Mouse (Mus musculus) embryonic facial prominence, embryonic 11.5 days (tissue): ENCODE results near the gene Lin7b. TPM values are rescaled to one million over a fixed set of nuclear protein-coding genes. Genes with fewer than 3 reads are reported as not detected.

Experiments used
- ATAC-seq: fragments of 200-750 bp; cut with Nextera tagmentation; replicated peaks from 2 replicates; pipeline ENCODE4 v1.8.0; 2017; ENCODE audit warnings: low read depth; ENCODE audit not compliant: insufficient number of reproducible peaks, low FRiP score, low TSS enrichment
- DNase-seq: peaks from one replicate; pipeline ENCODE4 v3.0.0-alpha.2; 2015; ENCODE audit warnings: low spot score
- H3K27ac ChIP-seq: fragments of 300-500 bp; sonication (generic); replicated peaks from 2 replicates; pipeline ENCODE4 v1.5.1; 2014; ENCODE audit warnings: mild to moderate bottlenecking, low read depth, low read length, control low read depth
- H3K27me3 ChIP-seq: fragments of 300-500 bp; sonication (generic); 2 replicates; pipeline ENCODE4 v1.6.1; 2014; ENCODE audit warnings: mild to moderate bottlenecking, low read length, moderate library complexity, mixed read lengths; ENCODE audit not compliant: control insufficient read depth, insufficient read depth
- H3K36me3 ChIP-seq: fragments of 300-500 bp; sonication (generic); replicated peaks from 2 replicates; pipeline ENCODE4 v1.6.1; 2014; ENCODE audit warnings: low read depth, mild to moderate bottlenecking, low read length, moderate library complexity, mixed read lengths; ENCODE audit not compliant: control insufficient read depth, insufficient read depth
- H3K4me1 ChIP-seq: fragments of 300-500 bp; sonication (generic); 2 replicates; pipeline ENCODE4 v1.6.1; 2014; ENCODE audit warnings: low read length, mixed read lengths; ENCODE audit not compliant: control insufficient read depth, insufficient read depth
- H3K4me2 ChIP-seq: fragments of 300-500 bp; sonication (generic); 2 replicates; pipeline ENCODE4 v1.6.1; 2014; ENCODE audit warnings: low read depth, mild to moderate bottlenecking, control low read depth, low read length, moderate library complexity
- H3K4me3 ChIP-seq: fragments of 300-500 bp; sonication (generic); 2 replicates; pipeline ENCODE4 v1.5.1; 2014; ENCODE audit warnings: low read depth, low read length, control low read depth
- H3K9ac ChIP-seq: fragments of 300-500 bp; sonication (generic); replicated peaks from 2 replicates; pipeline ENCODE4 v1.6.1; 2014; ENCODE audit warnings: mild to moderate bottlenecking, control low read depth, low read length
- H3K9me3 ChIP-seq: fragments of 300-500 bp; sonication (generic); replicated peaks from 2 replicates; pipeline ENCODE4 v1.6.1; 2016; ENCODE audit warnings: mild to moderate bottlenecking, low read length, inconsistent platforms, mixed read lengths; ENCODE audit not compliant: control insufficient read depth
- whole genome bisulfite sequencing: fragments of 180-500 bp; shearing (Covaris S2); extraction: QIAGEN DNeasy Blood & Tissue Kit; methylation state at CpG from one replicate; pipeline ENCODE4 v1.1.7; 2014; 5-methylcytosine and 5-hydroxymethylcytosine counted together
- polyA plus RNA-seq: library from polyadenylated mRNA; unstranded; fragments of >200 nt; fragmentation: Nextera tagmentation; extraction: Ambion mirVana; gene quantifications from 2 replicates; pipeline ENCODE4 v1.2.1, GENCODE M21; 2014

The Lin7b gene
- 0.77 and 0.86 TPM in 2 replicates for polyA plus RNA-seq

DNA sequence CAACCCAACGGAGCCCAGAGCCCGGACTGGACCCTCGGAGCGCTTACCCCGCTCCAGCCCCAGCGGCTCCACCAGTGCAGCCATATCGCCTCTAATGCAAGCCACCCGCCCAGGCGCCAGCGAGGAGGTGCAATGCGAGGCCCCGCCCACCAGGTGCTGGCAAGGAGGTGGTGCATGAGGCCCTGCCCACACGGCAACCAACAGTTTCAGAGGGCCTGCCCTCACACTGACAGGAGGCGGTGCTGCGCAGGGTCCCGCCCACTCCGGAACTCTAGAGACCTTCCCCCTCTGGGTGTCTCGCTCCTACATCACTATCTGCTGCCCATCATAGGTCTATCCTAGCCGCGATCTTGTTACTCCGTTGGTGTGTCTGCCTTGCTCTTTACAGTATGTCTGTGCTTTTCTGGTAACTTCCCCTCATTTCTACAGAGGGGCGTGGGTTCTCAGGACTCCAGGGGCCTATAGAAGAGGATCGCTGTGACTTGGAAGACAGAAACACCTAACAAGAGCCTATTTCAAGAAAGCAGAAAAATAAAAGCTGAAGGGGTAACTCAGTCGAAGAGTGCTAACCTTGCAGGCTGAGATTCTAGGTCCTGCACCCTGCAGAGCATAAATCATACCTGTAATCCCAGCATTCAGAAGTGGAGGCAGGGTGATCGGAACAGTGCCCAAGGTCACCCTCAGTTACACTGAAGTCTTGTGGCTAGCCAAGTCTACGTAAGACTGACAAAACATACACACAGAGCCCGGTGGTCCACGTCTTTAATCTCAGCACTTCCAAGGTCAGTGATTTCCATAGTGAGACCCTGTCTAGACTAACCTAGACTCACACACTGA is at the start of gene Lin7b:
Gene Lin7b (minus strand): TSS at position 109 of the 837 bp plus-strand sequence.
- Histone ChIP-seq H3K36me3 (no peaks in the 10 kb centered on the region), H3K27ac (no peak within 1 kb of the TSS), H3K27me3 (peaks cover 24% of the 10 kb centered on the region), H3K9me3 (no peaks in the 10 kb centered on the region), H3K4me1 (peaks cover 7% of the 10 kb centered on the region; the same call in 1 of the 2 replicates), H3K4me3 (peak within 1 kb of the TSS; percentile 46), H3K4me2 (peak within 1 kb of the TSS; percentile 91), H3K9ac (peak within 1 kb of the TSS; percentile 43)
- peak; percentile 89 for DNase-seq
- ATAC-seq = peak; percentile 70
- WGBS = 13% methylated on average over 27 of the region's 28 CpGs

DNA sequence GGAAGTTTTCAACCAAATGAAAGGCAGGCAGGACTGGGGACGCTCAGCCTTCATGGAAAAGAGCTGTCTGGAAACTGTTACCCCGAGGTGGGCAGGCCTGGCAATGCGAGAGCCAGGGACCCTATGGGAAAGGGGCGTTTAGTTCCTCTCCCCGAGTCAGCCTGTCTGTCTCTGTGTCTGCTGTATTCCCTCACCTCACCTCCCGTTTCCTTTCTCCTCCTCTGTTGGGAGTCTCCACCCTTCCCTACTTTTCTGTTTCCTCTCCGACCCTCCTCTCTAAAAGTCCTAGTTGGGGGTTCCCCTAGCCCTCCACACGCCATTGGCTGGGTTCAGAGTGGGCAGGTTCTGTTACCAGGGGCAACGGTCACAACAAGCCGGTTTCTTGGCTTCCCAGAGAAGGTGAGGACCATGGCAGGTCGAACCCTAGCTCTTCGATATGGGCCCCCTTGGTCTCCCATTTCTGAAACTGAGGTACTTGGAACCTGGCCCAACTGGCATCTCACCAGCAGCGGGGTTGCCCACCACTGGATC is 47.6 kb upstream of the Lin7b start:
- Histone ChIP-seq H3K27me3 (peaks cover 57% of the 10 kb centered on the region), H3K4me1 (peaks cover 5% of the 10 kb centered on the region; the same call in 1 of the 2 replicates), H3K9me3 (no peaks in the 10 kb centered on the region), H3K4me2 (0 out of 2 replicates have a peak overlapping the region, but pooled peaks have one; percentile 2), H3K9ac (no peak overlapping the region), H3K36me3 (peaks cover 9% of the 10 kb centered on the region), H3K27ac (no peak overlapping the region), H3K4me3 (no peak overlapping the region)
- no peak for ATAC-seq
- WGBS = 9% methylated on average over 13 of the region's 13 CpGs
- peak; percentile 55 for DNase-seq

DNA sequence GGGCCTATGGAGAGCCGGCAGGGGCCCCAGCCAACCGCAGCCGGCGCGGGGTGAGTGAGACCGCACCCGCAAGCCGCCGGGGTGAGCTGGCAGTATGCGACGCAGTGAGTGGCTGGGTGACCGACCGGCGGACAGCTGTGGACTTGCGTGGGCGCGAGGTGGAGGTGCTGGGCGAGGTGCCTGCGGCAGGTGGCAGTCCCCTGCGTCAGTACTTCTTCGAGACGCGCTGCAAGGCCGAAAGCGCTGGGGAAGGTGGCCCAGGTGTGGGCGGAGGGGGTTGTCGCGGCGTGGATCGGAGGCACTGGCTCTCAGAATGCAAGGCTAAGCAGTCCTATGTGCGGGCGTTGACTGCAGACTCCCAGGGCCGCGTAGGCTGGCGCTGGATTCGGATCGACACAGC is 45.3 kb upstream of the Lin7b start:
- H3K4me1 ChIP-seq = peaks cover 5% of the 10 kb centered on the region; the same call in 1 of the 2 replicates
- DNase-seq (no peak), ATAC-seq (no peak)
- peaks cover 68% of the 10 kb centered on the region for H3K27me3 ChIP-seq
- H3K4me3 ChIP-seq = peak overlapping the region; percentile 10; the same call in 1 of the 2 replicates
- no peaks in the 10 kb centered on the region for H3K36me3 ChIP-seq
- H3K4me2 ChIP-seq = peak overlapping the region; percentile 25
- H3K9me3 ChIP-seq = no peaks in the 10 kb centered on the region
- 10% methylated on average over 37 of the region's 37 CpGs for WGBS
- H3K9ac ChIP-seq = peak overlapping the region; percentile 41; the same call in 1 of the 2 replicates
- H3K27ac ChIP-seq = no peak overlapping the region

DNA sequence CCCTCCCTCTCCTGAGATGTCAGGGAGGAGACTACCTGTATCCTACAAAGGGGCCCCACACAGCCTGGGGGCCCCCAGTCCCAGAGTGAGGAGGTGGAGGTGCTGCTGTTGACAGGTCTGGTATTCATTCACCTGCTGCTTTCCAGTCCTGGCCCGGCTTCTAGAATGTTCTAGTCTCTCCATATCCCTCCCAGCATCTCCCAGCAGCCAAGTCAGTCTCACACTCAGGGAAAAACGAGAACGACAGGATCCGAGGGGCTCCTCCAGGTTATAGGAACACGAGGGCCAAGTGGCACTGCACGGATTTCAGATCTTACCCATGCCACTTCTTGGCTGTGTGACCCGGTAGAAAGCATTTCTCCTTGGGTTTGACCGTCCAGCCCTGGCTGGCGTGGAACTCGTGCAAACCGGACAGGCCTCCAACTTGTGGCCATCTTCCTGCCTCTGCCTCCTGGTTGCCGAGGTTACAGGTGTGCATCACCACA is 44.4 kb upstream of the Lin7b start:
- Histone ChIP-seq H3K9me3 (no peaks in the 10 kb centered on the region), H3K4me1 (peaks cover 5% of the 10 kb centered on the region; the same call in 1 of the 2 replicates), H3K27ac (no peak overlapping the region), H3K27me3 (peaks cover 65% of the 10 kb centered on the region), H3K4me2 (no peak overlapping the region), H3K4me3 (no peak overlapping the region), H3K9ac (no peak overlapping the region), H3K36me3 (no peaks in the 10 kb centered on the region)
- DNase-seq = no peak
- no peak for ATAC-seq
- 43% methylated on average over 12 of the region's 12 CpGs for WGBS

DNA sequence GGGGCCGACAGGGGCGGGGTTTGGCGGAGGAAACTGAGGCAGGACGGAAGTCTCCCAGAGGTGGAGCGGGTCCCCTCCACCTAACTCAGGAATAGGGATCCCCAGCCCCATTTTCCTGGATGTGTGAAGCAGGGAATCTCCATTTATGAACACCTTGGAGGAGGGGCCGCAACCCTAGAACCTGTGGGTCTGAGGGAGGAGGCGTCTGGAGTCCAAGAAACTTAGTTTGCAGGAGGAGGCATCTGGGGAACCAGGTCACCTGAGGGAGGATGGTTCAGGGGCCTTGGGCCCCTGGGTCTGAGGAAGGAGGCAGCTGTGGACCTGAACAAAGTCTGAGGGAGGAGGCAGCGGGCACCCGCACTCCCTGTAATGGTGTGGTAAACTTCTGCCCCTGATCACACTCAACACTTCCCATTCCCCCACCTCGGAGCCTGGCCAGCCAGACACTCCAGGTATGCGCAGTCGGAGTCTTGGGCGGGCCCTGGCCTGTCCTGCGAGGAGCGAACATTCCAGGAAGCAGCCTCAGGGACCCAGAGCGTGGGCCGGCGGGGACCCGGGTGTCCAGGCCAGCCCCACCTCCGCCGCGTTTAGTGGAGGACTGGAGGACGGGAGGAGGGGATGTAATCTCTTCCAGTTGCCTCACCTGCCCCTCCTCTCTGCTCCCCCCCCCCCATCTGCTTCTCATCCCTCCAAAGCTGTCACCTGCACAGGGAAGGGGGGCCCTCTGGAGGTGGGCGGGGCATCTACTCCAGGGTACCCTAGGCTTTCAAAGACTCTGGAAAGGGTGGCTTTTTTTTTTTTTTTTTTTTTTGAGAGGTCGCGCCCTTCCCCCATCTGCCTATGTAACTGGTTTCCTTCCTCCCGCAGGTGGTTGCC is 43.7 kb upstream of the Lin7b start:
- WGBS = under 1% methylated on average over 25 of the region's 27 CpGs
- DNase-seq (peak; percentile 56), ATAC-seq (peak; percentile 21; the same call in 1 of the 2 replicates)

DNA sequence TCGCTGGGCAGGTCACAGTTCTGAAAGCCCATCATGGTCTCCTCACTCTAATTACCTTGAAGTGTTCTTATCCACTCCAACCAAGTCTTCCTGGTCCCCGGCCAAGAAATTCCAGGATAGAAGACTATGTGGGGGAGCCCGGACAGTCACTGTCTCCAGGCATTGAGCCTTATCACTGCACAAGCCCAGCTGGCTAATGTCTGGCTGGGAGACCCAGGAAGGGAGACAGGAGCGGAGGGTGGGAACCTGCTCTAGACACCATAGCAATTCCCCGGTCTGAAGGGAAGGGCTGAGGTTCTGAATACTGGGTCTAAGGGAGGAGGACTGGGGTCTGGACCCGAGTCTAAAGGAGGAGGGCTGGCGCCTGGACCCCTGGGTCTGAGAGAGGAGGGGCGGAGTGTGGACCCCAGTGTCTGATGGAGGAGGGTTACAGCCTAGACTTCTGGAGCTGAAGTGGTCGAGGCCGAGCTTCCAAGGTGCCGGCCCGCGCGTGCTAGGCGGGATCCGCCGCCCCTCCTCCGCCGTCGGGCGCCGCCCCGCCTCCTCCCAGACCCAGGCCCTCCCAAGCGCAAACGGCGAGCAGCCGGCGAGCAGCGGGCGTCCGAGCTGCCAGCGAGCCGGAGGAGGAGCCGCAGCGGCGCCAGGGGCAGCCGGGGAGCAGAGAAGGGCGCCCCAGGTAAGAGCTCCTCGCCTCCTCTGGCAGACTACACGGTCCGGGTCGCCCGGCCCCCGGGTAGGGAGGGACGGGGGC is 42.9 kb upstream of the Lin7b start, which contains the start of gene Ntf5:
Gene Ntf5 (plus strand): TSS at position 583 of the 751 bp plus-strand sequence.
- DNase-seq (peak; percentile 72), ATAC-seq (0 out of 2 replicates have a peak, but pooled peaks have one; percentile 12)
- H3K9ac ChIP-seq = peak within 1 kb of the TSS; percentile 56
- H3K4me2 ChIP-seq = peak within 1 kb of the TSS; percentile 86
- WGBS = 2% methylated on average over 42 of the region's 45 CpGs
- no peaks in the 10 kb centered on the region for H3K36me3 ChIP-seq
- H3K27me3 ChIP-seq = peaks cover 69% of the 10 kb centered on the region
- H3K9me3 ChIP-seq = no peaks in the 10 kb centered on the region
- no peak within 1 kb of the TSS; the same call in 1 of the 2 replicates for H3K27ac ChIP-seq
- peak within 1 kb of the TSS; percentile 44 for H3K4me3 ChIP-seq
- peaks cover 5% of the 10 kb centered on the region; the same call in 1 of the 2 replicates for H3K4me1 ChIP-seq

More for the DNA sequence above, 43.7 kb upstream of the Lin7b start:
- Histone ChIP-seq H3K9me3 (no peaks in the 10 kb centered on the region), H3K4me1 (peaks cover 5% of the 10 kb centered on the region; the same call in 1 of the 2 replicates), H3K9ac (peak overlapping the region; percentile 56), H3K27ac (no peak overlapping the region; the same call in 1 of the 2 replicates), H3K36me3 (no peaks in the 10 kb centered on the region), H3K27me3 (peaks cover 65% of the 10 kb centered on the region), H3K4me3 (peak overlapping the region; percentile 44), H3K4me2 (peak overlapping the region; percentile 86)

DNA sequence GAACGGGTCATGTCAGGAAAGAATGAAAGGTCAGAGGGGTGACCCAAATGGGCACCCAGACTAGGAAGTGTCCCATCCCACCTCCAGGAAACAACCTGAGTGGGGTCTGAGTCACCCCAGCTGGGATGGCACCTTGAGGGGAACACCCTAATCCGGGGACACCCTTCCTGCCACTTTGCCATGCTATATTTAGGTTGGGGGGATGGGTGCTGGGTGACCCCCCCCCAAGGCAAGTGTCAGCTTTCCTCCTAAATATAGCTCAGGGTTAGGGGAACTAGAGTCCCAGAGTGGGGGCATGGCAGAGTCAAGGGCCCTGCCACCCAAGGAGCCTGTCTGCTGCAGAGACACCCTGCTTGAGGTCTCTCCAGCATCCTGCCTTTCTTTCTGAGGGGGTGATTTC is 42.0 kb upstream of the Lin7b start:
- Histone ChIP-seq H3K9ac (no peak overlapping the region), H3K27me3 (peaks cover 72% of the 10 kb centered on the region), H3K4me2 (no peak overlapping the region), H3K4me1 (peaks cover 5% of the 10 kb centered on the region; the same call in 1 of the 2 replicates), H3K9me3 (no peaks in the 10 kb centered on the region), H3K36me3 (no peaks in the 10 kb centered on the region), H3K4me3 (no peak overlapping the region), H3K27ac (no peak overlapping the region)
- 84% methylated on average over 2 of the region's 2 CpGs for WGBS
- no peak for DNase-seq
- ATAC-seq = no peak
